Mouse (Mus musculus) kidney, postnatal 36 days (tissue): Measurements from ENCODE around the gene Ssty2.
"Not testable (repeated sequence)": the region's sequence is repeated elsewhere in the genome, so short reads cannot be mapped to it uniquely, and the experiment has no call there.

Experiments used
- DNase-seq, 2 experiments: peaks; one replicate each; pipeline ENCODE4 v3.0.0; 2021 to 2022; ENCODE audit warnings: mixed read lengths in 2 of 2

The Ssty2 gene

GRCm38 (mm10) chrY:67047972-67048371 lies at the start of gene Ssty2:
Gene Ssty2 (minus strand): TSS chrY:67048072.
- DNase-seq, result not testable (repeated sequence)
